Mouse (Mus musculus) ovary, adult 18-20 months (tissue): ENCODE data around the gene Tspan17.

Experiments
- DNase-seq: peaks from one replicate; pipeline ENCODE4 v3.0.0; 2022; ENCODE audit warnings: low spot score, mixed read lengths

Gene Tspan17

DNA sequence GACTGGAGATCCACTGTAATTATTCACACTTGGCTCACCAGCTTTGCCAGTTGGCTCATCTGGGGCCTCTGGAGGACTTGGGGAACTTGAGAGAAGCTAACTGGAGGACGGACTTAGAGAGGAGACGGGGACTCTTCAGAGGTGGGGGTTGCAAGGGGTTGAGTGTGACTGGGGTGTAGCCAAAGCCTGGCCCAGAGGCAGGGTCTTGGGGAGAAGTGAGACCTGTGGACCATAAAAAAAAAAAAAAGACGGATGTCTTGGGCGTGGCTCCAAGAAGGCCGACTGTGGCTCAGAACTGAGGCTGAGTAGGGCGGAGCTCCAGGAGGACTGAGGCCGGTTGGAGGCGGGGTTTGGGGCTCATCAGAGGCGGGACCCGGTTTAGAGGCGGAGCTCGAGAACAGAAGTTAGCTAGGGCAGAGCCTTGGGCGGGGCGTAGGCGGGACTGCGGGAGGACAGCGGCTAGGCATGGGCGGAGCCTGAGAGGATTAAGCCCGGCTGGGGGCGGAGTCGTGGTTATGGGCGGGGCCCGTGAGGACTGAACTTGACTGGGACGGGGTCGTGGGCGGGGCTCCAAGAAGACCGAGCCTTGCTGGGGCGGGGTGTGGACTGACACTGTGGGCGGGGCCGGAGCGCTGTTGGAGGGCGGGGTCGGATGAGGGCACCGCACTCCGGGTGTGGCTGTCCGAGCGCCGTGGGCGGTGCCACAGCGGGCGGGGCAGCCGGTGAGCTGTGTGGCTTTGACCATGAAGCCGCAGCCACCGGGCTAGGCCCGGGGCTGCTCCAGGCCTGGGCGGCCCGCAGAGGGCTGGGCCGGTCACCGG, at the start of gene Tspan17:
Tspan17 (plus strand) TSS at position 638 of the 821 bp plus-strand sequence.
- peak; percentile 94 for DNase-seq

DNA sequence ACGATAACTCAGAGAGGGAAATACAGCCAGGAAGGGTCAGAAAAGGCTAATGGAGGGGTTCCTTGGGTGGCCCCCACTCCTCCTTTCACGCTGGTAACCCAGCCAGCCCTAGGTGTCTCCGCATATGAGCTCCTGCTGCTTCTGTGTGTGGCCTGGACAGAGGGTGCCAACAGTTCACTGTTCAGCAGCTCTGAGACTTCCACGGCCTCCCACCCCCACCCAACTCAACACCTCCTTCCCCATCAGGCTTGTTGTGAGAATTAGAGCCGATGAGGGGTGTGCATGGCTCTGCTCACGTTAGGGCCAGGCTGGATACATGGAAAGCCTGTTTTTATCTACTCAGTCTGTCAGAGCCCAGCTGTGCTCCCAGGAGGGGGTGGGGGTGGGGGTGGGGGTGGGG, 43.1 kb upstream of the Tspan17 start:
- no peak for DNase-seq

DNA sequence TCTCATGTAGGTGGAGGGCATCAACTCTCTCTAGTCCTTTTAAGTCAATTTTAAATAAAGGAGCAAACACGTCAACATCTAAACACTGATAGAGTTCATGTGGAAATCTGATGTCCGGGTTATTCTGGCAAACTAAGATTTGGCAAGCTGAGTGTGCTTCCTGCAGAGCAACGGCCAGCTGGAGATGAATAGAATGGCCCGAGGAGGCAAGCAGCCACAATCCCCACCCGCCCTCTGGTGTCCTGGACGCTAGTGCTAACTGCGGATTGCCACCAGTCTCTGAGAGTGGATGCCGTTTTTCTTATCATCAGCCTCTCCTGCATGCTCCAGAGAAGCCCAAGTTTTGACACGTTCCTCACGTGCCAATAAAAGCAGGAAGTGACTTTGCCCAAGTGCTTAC, 42.3 kb upstream of the Tspan17 start:
- DNase-seq: no peak

DNA sequence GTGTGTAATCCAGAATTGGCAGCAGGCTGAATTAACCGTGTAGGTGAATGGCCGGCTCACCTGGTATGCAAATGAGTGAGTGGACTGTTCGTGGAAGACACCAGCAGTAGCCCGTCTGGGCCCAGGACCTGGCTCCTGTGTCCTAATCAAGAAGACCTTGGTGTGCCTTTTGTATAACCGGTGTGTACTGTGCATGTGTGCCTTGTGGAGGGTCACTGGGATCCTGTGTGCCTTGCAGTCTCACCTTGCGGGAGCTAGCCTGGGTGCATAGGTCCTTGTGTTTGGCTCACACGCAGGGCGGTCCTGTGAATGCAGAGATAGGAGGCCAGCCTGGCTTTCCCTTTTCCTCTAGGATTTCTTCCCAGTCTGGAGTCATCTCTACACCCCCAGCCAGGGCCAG, 41.0 kb upstream of the Tspan17 start:
- no peak for DNase-seq

DNA sequence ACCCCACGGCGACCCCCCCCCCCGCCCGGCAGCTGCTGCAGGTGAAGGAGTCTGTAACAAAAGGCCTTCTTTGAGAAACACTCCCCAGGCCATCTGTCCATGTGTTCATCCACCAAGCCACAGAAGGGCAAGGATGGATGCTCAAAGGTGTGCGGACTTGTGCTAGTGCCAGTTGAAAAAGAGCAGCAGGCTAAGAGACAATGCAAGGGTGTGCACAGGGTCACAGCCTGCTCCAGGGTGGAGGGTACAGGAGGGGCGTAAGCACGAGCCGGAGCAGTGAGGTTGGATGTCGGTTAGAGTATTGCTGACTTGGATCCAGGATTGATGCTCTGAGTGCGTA, 40.5 kb upstream of the Tspan17 start:
- DNase-seq: no peak

DNA sequence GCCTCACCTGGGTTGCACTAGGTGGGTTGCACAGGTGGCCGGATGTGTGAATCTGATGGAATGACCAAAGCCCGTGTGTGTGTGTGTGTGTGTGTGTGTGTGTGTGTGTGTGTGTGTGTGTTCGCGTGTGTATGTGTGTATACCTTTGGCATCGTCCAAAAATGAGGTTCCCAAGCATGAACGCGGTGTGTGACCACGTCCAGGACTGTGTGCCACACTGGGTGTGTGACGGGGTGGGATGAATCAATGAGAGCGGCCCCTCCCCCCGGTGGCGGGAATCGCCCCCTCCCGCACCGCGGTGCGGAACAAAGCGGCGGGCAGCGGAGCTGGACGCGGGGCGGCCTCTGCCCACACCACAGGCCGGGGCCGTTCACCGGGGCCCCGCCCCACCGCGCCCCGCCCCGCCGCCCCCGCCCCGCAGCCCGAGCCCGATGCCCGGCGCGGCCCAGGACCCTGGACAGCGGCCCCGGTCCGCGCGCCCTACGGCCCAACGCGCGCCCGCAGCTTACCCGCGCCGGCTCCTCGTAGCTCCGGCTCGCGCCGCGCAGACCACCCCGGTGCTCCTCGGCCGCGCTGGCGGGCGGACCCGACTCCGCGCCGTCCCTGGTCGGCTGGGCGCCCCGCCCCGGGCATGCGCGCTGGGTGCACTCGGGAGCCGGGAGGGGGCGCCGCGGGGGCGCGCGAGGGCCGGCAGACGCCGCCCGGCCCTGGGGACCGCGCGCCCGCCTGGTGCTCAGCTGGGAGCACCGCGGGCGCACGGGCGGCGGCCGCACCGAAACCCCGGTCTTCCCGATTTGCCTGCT, 39.9 kb upstream of the Tspan17 start:
- DNase-seq: peak; percentile 27

DNA sequence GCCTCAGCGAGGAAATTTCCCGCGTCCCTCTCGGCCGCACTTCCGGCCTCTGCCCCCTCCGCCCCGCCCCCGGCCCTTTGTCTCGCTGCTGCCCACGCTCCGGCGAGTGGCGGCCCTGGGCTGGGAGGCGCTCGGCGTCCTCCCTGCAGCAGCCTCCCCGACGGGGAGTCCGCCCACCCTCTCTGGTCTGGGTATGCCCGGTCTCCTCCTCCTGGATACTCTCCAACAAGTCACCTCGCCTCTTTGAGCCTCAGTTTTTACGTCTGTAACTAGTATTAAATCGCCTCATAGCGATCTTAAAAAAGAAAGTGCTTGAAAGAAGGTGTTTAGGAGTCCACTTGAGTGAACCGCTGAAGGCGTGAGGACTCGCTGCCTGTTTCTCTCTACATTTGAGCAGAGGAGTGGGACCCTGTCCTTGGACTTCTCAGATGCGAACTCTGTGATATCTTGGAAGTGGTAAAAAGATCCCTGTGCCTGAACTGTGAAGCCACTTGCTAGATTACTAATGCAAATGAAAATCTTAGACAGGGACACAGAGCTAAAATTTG, 39.2 kb upstream of the Tspan17 start, which contains the start of gene Gprin1:
Gprin1 (minus strand) TSS at position 11 of the 548 bp plus-strand sequence.
- no peak for DNase-seq

DNA sequence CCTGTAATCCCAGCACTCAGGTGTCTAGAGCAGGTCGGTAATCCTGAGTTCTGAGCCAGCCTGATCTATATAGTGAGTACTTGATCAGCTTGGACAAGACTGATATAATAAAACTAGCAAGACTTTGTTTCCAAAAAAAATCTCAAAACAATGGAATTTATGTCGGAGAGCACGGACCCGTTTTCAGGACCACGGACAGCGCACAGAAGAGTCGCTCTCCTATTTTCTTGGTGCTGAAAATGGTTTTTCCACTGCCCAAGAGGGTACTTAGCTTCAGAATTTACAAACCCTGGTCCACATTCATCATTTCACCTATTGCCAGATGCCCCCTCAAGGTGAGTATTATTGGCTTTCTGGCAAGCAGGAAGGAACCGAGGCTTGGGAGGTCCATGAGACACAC, 38.5 kb upstream of the Tspan17 start:
- DNase-seq: no peak

DNA sequence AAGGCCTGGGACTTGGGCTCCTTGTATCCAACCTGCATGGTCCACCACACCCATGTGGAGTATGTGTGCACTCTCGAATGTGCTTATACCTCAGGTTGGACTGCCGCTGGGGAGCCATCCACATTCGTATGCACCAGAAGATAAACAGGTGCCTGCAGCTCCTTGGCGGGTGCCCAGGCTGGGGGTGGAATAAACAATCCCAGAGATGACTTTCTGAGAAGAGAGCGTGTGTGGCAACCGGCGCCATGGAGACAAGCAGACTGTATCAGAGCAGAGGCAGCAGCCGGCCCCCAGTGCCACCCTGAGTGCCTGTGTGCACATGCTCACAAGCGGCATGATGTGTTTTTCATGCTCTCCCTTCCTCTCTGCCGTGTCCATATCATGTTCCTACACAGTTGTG, 36.5 kb upstream of the Tspan17 start:
- no peak for DNase-seq

DNA sequence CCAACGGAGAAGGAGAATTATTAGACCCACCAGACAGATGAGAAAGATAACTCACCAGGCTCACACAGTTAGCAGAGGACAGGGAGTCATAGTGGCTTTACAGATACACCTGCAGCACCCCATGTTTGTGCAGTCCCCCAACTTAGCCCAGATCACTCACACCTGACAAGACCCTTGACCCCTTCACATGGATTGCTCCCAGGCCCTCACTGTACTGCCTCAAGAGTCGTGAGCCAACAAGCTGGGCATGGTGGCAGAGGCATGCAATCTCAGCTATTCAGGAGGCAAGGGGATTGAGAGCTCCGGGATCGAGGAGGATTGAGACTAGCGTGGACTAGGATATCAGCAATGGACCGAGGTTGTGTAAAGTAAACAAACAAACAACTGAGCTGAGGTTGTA, 35.4 kb upstream of the Tspan17 start:
- no peak for DNase-seq

DNA sequence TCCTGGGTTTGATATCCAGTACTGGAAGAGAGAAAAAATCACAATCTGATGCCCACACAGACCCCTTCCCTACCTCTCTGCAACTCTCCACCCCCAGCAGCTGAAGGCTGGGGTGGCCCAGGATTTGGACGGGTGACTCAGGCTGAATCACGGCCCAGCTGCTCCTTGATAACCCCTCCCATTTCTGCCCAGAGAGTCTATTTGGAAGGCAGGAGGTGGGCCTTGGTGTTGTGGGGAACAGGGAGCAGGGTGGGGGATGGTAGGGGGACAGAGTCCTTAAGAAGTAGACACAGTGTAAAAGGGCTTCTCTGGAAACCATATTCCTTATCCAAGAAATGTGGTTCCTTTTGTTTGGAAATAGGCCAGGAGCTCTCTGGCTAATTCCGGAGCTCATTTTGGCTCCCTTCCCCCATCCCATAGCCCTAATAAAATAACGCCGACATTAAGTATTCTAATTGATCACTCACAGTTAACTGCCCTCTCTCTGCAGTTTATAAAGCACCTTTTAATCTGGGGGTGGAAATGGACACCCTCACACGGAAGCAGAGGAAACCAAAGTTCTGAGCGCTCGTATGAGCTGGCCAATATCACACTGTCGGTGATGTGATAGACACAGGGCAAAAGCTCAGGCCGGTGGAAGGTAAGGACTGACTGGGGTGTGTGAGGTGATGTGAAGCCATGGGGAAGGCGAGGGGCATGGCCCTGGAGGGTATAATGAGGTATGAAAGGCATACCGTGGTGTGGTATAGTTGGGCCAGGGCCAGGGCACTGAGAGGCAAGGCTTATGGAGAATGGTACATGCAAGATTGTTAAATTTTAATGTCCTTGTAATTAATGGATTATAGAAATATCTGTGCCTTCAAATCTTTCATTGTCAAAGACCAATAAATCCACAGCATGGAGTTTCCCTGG, 34.8 kb upstream of the Tspan17 start:
- DNase-seq: no peak

DNA sequence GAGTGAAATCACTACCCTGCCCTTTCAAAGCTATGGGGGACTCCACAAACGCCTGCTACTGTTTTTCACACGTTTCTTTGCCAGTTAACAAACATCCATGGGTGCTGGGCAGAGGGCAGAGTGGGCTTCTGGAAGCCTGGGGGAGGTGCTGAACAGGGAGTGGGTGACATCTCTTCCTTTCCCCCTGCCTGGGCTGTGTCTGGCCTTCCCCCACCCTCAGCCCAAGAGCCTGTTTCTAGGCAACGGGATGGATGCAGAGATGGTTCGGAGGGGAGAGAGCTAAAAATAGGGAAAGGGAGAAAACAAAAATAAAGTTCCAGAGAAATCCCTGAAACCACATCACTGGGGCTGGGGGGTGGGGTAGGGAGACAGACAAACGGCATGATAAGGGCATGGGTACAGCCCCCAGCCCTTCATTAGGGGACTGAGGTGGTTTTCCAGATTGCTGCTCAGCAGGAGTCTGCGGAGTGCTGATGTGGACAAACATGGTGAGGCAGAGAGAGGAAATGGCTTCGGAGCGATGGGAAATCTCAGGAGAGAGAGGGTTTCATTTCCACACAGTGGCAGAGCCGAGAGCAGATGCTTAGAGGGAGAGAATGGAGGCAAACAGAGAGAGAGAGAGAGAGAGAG, 33.9 kb upstream of the Tspan17 start:
- DNase-seq: no peak

DNA sequence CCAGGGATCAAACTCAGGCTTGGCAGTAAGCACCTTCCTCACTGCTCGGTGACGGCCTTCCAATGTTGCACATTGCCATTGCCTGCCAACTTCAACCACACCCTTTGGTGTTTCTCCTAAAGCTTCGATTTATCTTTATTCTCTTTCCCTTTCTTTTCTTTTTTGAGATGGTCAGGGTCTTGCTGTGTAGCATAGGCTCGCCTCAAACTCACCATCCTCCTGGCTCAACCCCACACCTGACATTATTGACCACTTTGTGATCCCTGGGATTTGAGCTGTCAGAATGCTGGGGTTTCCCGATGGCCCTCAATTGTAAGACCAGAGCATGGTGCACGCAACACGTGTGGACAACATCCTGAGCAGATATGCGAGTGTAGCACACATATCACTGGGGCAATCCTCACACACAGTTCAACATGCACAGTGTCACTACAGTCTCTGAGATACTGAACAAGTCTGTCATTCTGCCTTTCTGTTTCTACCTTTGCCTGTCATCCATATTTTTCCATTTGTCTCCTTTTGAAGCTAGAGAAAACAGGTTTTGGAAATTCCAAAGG, 32.9 kb upstream of the Tspan17 start:
- no peak for DNase-seq

DNA sequence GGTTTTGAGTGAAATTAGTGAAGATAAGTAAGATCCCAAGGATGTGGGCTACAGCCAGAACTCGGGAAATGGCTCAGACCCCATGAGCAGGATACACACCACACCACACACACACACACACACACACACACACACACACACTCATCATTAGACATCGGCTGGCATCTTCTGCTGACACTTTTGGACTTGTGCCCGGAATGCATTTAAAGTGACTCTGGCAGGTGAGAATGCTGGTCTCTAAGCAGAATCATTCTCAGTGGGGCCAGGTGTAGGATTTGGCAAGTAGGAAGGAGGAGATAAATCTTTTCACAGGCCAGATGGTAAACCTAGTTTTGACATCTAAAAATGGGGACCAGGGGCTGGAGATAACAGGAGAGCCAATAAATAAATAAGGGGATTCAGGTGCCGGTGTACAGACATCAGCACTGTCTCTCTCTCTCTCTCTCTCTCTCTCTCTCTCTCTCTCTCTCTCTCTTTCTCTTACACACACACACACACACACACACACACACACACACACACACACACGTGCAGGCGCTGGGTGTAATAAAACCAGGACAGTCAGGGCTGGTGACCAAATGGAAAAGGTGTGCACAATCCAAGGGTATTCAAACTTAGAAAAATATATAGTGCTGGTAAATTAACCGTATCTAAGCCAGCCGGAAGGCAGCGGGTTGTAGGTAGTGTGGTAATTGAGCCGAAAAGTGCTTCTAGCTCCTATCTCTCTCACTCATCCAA, 31.9 kb upstream of the Tspan17 start:
- no peak for DNase-seq

DNA sequence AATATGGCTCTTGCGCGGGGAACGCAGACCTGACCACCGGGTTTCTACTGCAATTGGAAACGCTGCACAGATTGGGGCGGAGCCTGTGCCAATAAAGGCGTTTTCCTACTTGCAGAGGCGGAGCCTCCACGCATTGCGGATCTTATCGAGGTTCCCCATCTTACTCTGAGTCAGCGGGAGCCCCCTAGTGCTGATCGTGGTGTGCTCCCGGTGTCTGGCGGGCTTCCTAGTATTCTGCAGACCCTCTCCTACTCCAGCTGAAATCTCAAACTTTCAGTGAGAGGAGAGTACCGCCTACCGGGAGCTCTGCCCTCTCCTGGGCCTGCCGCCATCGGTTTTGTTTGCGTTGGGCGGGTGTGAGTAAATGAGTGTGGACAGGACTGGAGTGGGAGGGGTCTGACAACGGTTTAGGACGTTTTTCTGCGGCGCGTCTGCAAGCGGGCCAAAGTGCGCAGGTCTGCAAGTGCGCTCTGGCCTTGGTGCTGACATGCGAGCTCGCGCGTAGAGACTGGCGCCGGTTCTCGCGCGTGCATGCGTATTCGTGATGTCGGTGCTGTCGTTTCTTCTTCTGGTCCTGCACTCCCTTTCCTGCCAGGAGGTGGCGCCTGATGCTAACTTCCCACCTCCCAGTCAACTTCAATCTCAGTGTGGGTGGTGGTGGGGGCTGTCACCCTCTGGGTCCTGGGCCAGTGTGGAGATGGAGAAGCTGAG, 31.0 kb upstream of the Tspan17 start:
- peak; percentile 62 for DNase-seq

DNA sequence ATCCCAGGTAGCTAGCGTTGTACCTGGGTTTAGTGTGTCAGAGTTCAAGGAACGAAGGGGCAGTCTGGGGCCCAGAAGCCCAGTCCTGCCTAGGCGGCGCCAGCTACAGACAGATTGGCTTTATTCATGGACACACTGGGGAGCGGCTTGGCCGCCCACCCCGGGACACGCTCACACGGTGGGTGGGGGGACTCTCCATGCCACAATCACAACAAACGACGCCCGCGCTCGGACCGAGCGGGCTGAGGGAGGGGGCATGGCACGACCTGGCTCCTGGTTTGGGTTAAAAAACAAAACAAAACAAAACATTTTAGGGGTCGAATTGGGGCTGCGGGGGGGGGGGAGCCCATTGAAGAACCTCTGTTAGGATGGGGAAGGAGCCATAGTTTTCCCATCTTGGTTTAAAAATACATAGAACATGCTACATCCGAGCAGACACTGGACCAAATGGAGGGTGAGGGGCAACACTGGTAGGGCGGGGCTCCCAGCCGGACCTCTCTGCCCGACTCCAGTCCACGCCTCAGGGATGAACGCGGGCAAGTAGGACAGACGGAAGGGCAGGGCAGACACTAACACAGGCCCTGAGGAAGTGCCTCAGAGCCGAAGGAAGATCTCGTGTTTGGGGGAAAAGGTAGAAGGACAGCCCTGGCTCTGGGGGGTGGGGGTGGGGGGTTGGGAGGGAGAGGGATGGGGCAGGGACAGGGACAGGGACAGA, 30.3 kb upstream of the Tspan17 start:
- no peak for DNase-seq

DNA sequence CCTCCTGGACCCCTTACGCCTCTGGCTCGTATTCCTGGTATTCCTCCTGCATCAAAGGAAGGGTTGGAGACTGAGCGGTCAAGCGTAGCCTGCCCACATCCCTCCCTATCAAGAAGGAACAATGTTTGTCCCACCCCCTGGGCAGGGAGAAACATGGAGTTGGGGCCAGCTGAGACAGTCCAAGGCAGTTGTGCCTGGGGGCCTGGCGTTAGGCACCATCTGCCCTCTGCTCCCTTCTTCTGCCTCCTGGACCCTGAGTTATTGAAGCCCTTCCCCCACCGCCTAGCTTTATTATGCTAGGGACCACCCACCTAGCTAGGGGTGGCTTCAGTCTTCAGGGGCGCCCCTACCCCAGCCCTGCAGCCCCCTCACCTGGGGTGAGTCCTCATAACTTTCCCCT, 29.7 kb upstream of the Tspan17 start:
- no peak for DNase-seq

DNA sequence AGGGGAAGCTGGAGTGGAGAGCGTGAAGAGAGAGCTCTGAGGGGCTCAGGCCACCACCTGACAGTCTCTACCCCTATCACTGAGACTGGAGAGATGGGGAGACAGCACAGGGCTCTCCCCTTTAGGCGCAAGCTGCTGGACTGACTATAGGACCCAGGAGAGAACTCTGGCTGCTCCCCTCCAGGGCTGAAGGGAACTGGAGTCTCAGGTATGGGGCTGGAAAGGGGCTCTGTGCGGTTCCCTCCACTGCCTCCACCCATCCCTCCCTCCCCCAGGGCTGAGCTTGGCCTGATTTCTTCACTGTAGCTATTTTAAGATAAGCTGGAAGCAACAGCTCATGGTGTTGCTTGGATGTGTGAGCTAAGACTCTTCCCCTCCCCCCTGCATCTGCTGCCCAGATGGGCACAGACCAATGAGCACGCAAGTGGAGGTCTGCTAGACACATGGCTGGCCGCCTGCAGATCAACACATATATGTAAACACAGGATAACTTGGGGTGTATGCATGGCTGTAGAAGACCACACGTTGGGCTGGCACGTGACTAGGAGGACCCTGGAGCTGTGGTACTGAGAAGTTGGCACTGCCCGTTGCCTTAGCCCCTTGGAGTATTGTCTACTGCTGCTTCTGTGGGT, 28.9 kb upstream of the Tspan17 start:
- DNase-seq: no peak

DNA sequence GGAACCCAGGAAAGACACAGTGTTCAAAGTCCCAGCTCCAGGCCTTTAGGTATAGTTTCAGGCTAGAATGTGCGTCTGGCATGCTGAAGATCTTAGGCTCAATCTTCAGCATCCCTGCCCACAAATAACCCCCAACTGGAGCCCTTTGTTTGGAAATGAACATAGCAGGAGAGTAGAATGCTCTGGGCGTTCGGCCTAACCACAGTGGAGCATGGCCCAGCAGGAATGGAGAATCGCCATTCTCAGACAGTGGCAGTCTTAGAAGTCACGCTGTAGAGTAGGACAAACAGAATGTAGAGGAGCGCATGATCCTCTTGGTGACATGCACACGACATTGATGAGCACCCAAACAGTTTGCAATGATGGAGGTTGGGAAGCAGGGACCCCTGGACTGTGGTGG, 28.3 kb upstream of the Tspan17 start:
- no peak for DNase-seq
